Mouse (Mus musculus): ENCODE data around the gene Tuba3a.

Tuba3a gene

GRCm38 (mm10) chr6:125285890-125286289, at the start of gene Tuba3a:
TSS of gene Tuba3a (minus strand) at chr6:125286042.
- DNase-seq (ENCODE audit: low spot score): no peak

- DNase-seq (ENCODE audit: low spot score): no peak
Measured at GRCm38 (mm10) chr6:125334356-125334755, 48.5 kb upstream of the Tuba3a start.

GRCm38 (mm10) chr6:125333112-125333899, 47.5 kb upstream of the Tuba3a start:
- DNase-seq (ENCODE audit: low spot score): no peak

GRCm38 (mm10) chr6:125330626-125331326, 44.9 kb upstream of the Tuba3a start:
- peak; percentile 82 for DNase-seq (ENCODE audit: low spot score)

- DNase-seq (ENCODE audit: low spot score): no peak
Measured at GRCm38 (mm10) chr6:125328243-125328642, 42.4 kb upstream of the Tuba3a start.

- DNase-seq (ENCODE audit: low spot score): no peak
Measured at GRCm38 (mm10) chr6:125325337-125325736, 39.5 kb upstream of the Tuba3a start.

- DNase-seq (ENCODE audit: low spot score): no peak
Measured at GRCm38 (mm10) chr6:125323547-125323946, 37.7 kb upstream of the Tuba3a start.

GRCm38 (mm10) chr6:125322794-125323193, 37.0 kb upstream of the Tuba3a start:
- DNase-seq (ENCODE audit: low spot score): no peak

GRCm38 (mm10) chr6:125321114-125321855, 35.4 kb upstream of the Tuba3a start:
- DNase-seq (ENCODE audit: low spot score): no peak

GRCm38 (mm10) chr6:125320323-125320722, 34.5 kb upstream of the Tuba3a start, which contains the start of gene Scnn1a:
TSS of gene Scnn1a (plus strand) at chr6:125320659.
- no peak for DNase-seq (ENCODE audit: low spot score)

- DNase-seq (ENCODE audit: low spot score): no peak
Measured at GRCm38 (mm10) chr6:125319919-125320296, 34.1 kb upstream of the Tuba3a start.

GRCm38 (mm10) chr6:125318981-125319918, 33.4 kb upstream of the Tuba3a start:
- DNase-seq (ENCODE audit: low spot score): no peak

- no peak for DNase-seq (ENCODE audit: low spot score)
Measured at GRCm38 (mm10) chr6:125317077-125317476, 31.2 kb upstream of the Tuba3a start.

- DNase-seq (ENCODE audit: low spot score): no peak
Measured at GRCm38 (mm10) chr6:125314746-125315145, 28.9 kb upstream of the Tuba3a start.

- no peak for DNase-seq (ENCODE audit: low spot score)
Measured at GRCm38 (mm10) chr6:125314231-125314563, 28.4 kb upstream of the Tuba3a start.

- DNase-seq (ENCODE audit: low spot score): peak; percentile 75
Measured at GRCm38 (mm10) chr6:125313546-125314230, 27.8 kb upstream of the Tuba3a start, which contains the start of gene Ltbr. TSS of gene Ltbr (minus strand) at chr6:125313885.

GRCm38 (mm10) chr6:125312581-125313355, 26.9 kb upstream of the Tuba3a start:
- no peak for DNase-seq (ENCODE audit: low spot score)

GRCm38 (mm10) chr6:125312171-125312570, 26.3 kb upstream of the Tuba3a start:
- no peak for DNase-seq (ENCODE audit: low spot score)

GRCm38 (mm10) chr6:125309406-125309805, 23.6 kb upstream of the Tuba3a start:
- no peak for DNase-seq (ENCODE audit: low spot score)

GRCm38 (mm10) chr6:125308921-125309320, 23.1 kb upstream of the Tuba3a start:
- DNase-seq (ENCODE audit: low spot score): no peak
